Mouse (Mus musculus): ENCODE measurements around the gene Tal1. TPM values are rescaled to one million over a fixed set of nuclear protein-coding genes. Genes with fewer than 3 reads are reported as not detected.

Gene Tal1
- polyA plus RNA-seq, 1 experiment from 2014 or later: 0.27 TPM

GRCm38 (mm10) chr4:115086763-115087415 is 30.7 kb downstream of the Tal1 start:
- no peaks in the 10 kb centered on the region for H3K9me3 ChIP-seq (ENCODE audit: control insufficient read depth)
- H3K4me3 ChIP-seq (ENCODE audit: low read depth, low read length): no peak overlapping the region
- no peaks in the 10 kb centered on the region for H3K27me3 ChIP-seq (replicated peaks; ENCODE audit: control insufficient read depth, insufficient read depth, low read length)
- H3K9ac ChIP-seq (ENCODE audit: low read depth, low read length): no peak overlapping the region
- TF ChIP-seq CTCF (IDR thresholded peaks at IDR 0.05; ENCODE audit: low read depth): no peak
- H3K27ac ChIP-seq (ENCODE audit: low read depth, low read length): no peak overlapping the region
- 34% methylated on average over 3 of the region's 3 CpGs for WGBS
- H3K4me2 ChIP-seq (replicated peaks; ENCODE audit: low read depth): no peak overlapping the region; the same call in 1 of the 2 replicates
- no peaks in the 10 kb centered on the region for H3K36me3 ChIP-seq (ENCODE audit: control insufficient read depth, insufficient read depth)
- H3K4me1 ChIP-seq (replicated peaks; ENCODE audit: control insufficient read depth, insufficient read depth, low read length): no peaks in the 10 kb centered on the region
- no peak for ATAC-seq

- peak within 1 kb of the TSS; percentile 82 for H3K27ac ChIP-seq (ENCODE audit: low read depth, low read length)
- ATAC-seq: peak; percentile 73
- no peaks in the 10 kb centered on the region for H3K4me1 ChIP-seq (replicated peaks; ENCODE audit: control insufficient read depth, insufficient read depth, low read length)
- TF ChIP-seq CTCF (IDR thresholded peaks at IDR 0.05; ENCODE audit: low read depth): no peak
- H3K4me2 ChIP-seq (replicated peaks; ENCODE audit: low read depth): peak within 1 kb of the TSS; percentile 62
- 10% methylated on average over 11 of the region's 11 CpGs for WGBS
- peak within 1 kb of the TSS; percentile 40 for H3K4me3 ChIP-seq (ENCODE audit: low read depth, low read length)
- H3K36me3 ChIP-seq (ENCODE audit: control insufficient read depth, insufficient read depth): no peaks in the 10 kb centered on the region
- no peaks in the 10 kb centered on the region for H3K9me3 ChIP-seq (ENCODE audit: control insufficient read depth)
- peak within 1 kb of the TSS; percentile 43 for H3K9ac ChIP-seq (ENCODE audit: low read depth, low read length)
- H3K27me3 ChIP-seq (replicated peaks; ENCODE audit: control insufficient read depth, insufficient read depth, low read length): no peaks in the 10 kb centered on the region
These were observed 32.5 kb downstream of the Tal1 start, which contains the start of gene Pdzk1ip1 for GRCm38 (mm10) chr4:115088611-115089338. Gene Pdzk1ip1 (plus strand): TSS chr4:115088708.

- peak overlapping the region; percentile 40 for H3K4me3 ChIP-seq (ENCODE audit: low read depth, low read length)
- H3K9me3 ChIP-seq (ENCODE audit: control insufficient read depth): no peaks in the 10 kb centered on the region
- peak overlapping the region; percentile 62 for H3K4me2 ChIP-seq (replicated peaks; ENCODE audit: low read depth)
- H3K36me3 ChIP-seq (ENCODE audit: control insufficient read depth, insufficient read depth): no peaks in the 10 kb centered on the region
- H3K27ac ChIP-seq (ENCODE audit: low read depth, low read length): peak overlapping the region; percentile 71
- ATAC-seq: peak; percentile 80
- H3K4me1 ChIP-seq (replicated peaks; ENCODE audit: control insufficient read depth, insufficient read depth, low read length): no peaks in the 10 kb centered on the region
- no peak for TF ChIP-seq CTCF (IDR thresholded peaks at IDR 0.05; ENCODE audit: low read depth)
- no peaks in the 10 kb centered on the region for H3K27me3 ChIP-seq (replicated peaks; ENCODE audit: control insufficient read depth, insufficient read depth, low read length)
- no peak overlapping the region for H3K9ac ChIP-seq (ENCODE audit: low read depth, low read length)
- 25% methylated on average over 2 of the region's 2 CpGs for WGBS
These were observed 34.4 kb downstream of the Tal1 start for GRCm38 (mm10) chr4:115090592-115090991.

- WGBS: 75% methylated on average over 3 of the region's 3 CpGs
- Histone ChIP-seq H3K9ac (ENCODE audit: low read depth, low read length) (no peak overlapping the region), H3K4me2 (replicated peaks; ENCODE audit: low read depth) (no peak overlapping the region; the same call in 1 of the 2 replicates), H3K27me3 (replicated peaks; ENCODE audit: control insufficient read depth, insufficient read depth, low read length) (no peaks in the 10 kb centered on the region), H3K9me3 (ENCODE audit: control insufficient read depth) (no peaks in the 10 kb centered on the region), H3K27ac (ENCODE audit: low read depth, low read length) (no peak overlapping the region), H3K4me3 (ENCODE audit: low read depth, low read length) (no peak overlapping the region), H3K4me1 (replicated peaks; ENCODE audit: control insufficient read depth, insufficient read depth, low read length) (peaks cover 4% of the 10 kb centered on the region; the same call in 1 of the 2 replicates), H3K36me3 (ENCODE audit: control insufficient read depth, insufficient read depth) (no peaks in the 10 kb centered on the region)
- ATAC-seq: no peak
- TF ChIP-seq CTCF (IDR thresholded peaks at IDR 0.05; ENCODE audit: low read depth): no peak
These were observed 35.6 kb downstream of the Tal1 start for GRCm38 (mm10) chr4:115091806-115092205.

- no peak for TF ChIP-seq CTCF (IDR thresholded peaks at IDR 0.05; ENCODE audit: low read depth)
- no peak overlapping the region for H3K9ac ChIP-seq (ENCODE audit: low read depth, low read length)
- H3K27ac ChIP-seq (ENCODE audit: low read depth, low read length): no peak overlapping the region
- no peak for ATAC-seq
- no peak overlapping the region for H3K4me2 ChIP-seq (replicated peaks; ENCODE audit: low read depth)
- no peaks in the 10 kb centered on the region for H3K36me3 ChIP-seq (ENCODE audit: control insufficient read depth, insufficient read depth)
- peaks cover 4% of the 10 kb centered on the region; the same call in 1 of the 2 replicates for H3K4me1 ChIP-seq (replicated peaks; ENCODE audit: control insufficient read depth, insufficient read depth, low read length)
- 75% methylated on average over 4 of the region's 4 CpGs for WGBS
- no peak overlapping the region for H3K4me3 ChIP-seq (ENCODE audit: low read depth, low read length)
- H3K27me3 ChIP-seq (replicated peaks; ENCODE audit: control insufficient read depth, insufficient read depth, low read length): no peaks in the 10 kb centered on the region
- no peaks in the 10 kb centered on the region for H3K9me3 ChIP-seq (ENCODE audit: control insufficient read depth)
These were observed 37.2 kb downstream of the Tal1 start for GRCm38 (mm10) chr4:115093331-115093864.

GRCm38 (mm10) chr4:115094056-115094455 is 37.8 kb downstream of the Tal1 start:
- Histone ChIP-seq H3K36me3 (ENCODE audit: control insufficient read depth, insufficient read depth) (no peaks in the 10 kb centered on the region), H3K4me1 (replicated peaks; ENCODE audit: control insufficient read depth, insufficient read depth, low read length) (peaks cover 4% of the 10 kb centered on the region; the same call in 1 of the 2 replicates), H3K9ac (ENCODE audit: low read depth, low read length) (no peak overlapping the region), H3K4me2 (replicated peaks; ENCODE audit: low read depth) (no peak overlapping the region), H3K27me3 (replicated peaks; ENCODE audit: control insufficient read depth, insufficient read depth, low read length) (no peaks in the 10 kb centered on the region), H3K27ac (ENCODE audit: low read depth, low read length) (no peak overlapping the region), H3K4me3 (ENCODE audit: low read depth, low read length) (no peak overlapping the region), H3K9me3 (ENCODE audit: control insufficient read depth) (no peaks in the 10 kb centered on the region)
- WGBS: 53% methylated on average over 2 of the region's 2 CpGs
- no peak for ATAC-seq
- no peak for TF ChIP-seq CTCF (IDR thresholded peaks at IDR 0.05; ENCODE audit: low read depth)

Measured in intestine, postnatal 0 days (tissue).